Mouse (Mus musculus): ENCODE data around the gene Rap1b. TPM values are rescaled to one million over a fixed set of nuclear protein-coding genes. Genes with fewer than 3 reads are reported as not detected.
A peak's percentile ranks its signal among the peaks of the same experiment; 100 is the strongest.

The Rap1b gene
- polyA plus RNA-seq, 1 experiment from 2014 or later: 261 TPM

DNA sequence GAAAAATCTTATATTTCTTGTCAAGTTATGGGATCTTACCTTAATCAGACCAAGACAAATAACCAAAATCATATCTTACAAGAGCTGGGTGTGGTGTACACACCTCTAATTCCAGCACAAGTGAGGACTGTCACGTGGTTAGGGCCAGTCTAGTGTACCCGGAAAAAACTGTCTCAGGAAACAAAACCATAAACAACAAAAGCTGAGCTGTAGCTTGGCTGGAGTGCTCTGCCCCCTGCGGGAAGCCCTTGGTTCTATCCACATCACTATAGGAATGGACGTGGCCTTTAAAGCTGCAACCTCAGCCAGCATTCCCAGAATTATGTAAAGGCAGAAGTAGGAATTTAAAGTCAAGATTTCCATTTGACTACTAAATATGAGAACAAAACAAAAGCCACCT, 21.7 kb downstream of the Rap1b start:
- DNase-seq (ENCODE audit: low spot score): no peak

DNA sequence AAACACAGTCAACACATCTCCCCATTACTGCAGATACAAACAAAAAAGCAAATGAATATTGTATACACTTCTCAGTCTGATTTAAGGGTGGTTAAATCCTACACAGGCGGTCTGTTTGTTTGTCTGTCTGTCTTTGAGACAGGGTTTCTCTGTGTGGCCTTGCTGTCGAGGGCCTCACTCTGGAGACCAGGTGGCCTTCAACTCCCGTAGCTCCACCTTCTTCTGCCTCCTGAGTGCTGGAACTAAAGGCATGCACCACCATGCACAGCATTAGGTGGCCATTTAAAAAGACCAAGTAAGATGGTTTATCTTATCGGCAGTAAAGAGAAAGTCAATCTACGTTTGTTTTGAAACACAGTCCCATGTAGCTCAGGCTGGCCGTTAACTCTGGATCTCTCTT, 22.5 kb downstream of the Rap1b start:
- DNase-seq (ENCODE audit: low spot score): no peak

DNA sequence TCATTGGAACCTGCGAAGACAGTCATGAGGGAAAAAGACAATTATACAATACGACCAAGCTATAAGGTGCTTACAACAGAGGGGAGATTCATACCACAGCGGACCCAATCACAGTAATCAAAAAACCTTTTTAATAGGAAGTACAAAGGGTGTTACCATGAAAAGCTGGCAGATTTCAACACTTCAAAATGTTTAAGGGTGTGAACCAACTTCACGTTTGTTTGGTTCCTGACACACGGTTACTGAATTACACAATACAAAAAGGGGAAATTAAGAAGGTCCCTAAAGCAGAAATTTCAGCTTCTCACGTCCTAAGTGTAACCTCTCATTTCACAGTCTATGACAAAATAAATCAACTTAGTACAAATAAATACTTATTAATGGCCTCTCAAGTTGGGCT, 27.2 kb downstream of the Rap1b start:
- DNase-seq (ENCODE audit: low spot score): no peak

DNA sequence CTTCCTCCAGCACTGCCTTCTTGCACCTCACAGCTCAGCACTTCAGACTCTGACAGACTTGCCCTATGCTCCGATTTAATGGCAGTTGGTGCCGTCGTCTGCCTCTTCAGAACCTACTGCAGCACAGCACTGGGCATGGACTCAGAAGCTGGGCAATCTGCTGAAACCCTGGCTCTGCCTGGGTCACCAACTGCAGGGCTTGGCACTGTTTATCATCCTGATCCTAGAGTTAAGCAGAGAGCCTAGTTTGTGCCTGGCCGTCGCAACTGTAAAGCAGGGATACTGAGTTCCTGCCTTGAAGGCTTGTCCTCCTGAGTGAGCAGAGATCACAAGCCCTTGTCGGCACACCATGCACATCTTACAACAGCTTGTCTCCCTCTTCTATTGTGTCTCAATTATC, 29.1 kb downstream of the Rap1b start:
- no peak for DNase-seq (ENCODE audit: low spot score)

DNA sequence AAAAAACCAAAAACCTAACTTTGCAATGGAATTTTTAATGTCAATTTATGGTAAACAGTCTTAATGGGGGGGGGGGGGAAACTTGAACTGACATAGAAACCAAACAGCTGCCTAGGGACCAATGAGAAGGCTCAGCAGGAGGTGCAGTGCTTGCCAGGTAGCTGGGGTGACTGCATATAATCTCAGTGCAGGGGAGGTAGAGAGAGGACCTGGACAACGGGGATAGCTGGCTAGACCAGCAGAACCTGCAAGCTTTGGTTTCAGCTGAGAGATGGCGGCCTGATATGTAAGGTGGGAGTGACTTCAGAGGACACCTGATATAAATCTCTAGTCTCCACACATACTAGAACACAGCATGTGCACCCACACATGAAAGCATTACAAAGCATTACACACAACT, 33.3 kb downstream of the Rap1b start:
- DNase-seq (ENCODE audit: low spot score): no peak

DNA sequence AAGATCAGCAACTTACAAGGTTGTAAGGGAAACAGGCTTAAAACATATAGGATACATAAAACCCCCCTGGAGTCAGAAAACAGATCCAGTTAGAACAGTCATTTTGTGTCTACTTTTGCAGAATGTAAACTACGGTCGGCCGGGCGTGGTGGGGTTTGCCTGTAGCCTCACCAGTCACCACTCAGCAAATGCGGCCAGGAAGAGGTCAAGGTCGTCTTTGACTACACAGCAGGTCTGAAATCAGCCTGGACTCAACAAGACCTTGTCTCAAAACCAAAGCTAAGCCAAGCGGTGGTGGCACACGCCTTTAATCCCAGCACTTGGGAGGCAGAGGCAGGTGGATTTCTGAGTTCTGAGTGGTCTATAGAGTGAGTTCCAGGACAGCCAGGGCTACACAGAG, 34.3 kb downstream of the Rap1b start:
- no peak for DNase-seq (ENCODE audit: low spot score)

DNA sequence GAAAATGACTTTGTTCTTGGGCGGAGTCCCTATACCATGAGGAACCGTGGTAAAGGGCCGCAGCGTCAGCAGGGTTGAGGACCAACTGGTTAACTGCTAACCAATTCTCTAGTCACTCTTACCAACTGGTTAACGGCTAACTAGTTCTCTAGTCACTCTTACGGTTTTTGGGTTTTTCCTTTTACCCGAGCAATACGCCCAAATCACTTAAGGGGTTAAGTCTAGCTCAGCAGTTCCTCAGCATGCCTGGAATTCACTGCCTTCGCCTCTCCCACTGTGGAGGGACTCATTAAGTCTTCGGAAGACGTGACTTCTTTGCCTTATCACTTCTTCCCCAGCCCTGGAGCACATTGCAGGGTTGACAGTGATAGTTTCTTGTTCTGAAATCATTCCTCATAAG, 35.3 kb downstream of the Rap1b start:
- no peak for DNase-seq (ENCODE audit: low spot score)

DNA sequence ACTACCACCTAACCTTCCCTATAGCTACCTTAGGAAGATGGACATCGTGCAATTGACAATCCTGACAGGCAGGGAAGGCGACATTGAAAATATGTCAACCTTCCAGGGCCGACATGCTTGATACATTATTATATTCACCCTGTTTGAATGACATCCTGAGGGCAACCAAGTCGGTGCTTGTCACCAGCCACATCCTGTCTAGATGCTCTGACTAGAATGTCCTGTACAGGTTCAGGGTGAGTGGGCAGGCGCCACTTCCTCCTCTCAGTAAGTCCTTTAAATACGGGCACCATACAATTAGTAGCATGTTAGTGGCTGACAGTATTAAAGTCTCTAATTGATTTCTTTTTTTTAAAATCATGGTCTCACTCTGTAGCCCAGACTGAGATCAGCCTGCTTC, 37.8 kb downstream of the Rap1b start:
- peak; percentile 52 for DNase-seq (ENCODE audit: low spot score)

DNA sequence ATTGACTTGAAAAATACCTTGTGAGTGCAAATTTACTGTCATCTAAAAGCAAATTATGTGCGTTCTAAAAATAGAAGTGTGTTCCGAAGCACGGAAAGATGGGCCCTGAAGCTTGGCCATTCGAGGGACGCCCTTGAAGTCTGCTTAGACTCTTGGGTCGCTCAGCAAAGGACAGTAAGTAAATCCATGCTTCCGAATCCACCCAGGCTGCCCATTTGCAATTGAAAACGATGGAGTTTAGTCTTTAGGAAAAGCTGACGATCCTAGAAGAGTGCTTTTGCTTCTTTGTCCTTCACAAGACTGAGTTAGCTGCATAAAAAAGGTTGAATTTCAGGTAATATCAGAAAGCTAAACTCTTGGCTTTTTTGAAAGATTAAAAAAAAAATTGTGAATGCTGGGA, 39.9 kb downstream of the Rap1b start:
- no peak for DNase-seq (ENCODE audit: low spot score)

DNA sequence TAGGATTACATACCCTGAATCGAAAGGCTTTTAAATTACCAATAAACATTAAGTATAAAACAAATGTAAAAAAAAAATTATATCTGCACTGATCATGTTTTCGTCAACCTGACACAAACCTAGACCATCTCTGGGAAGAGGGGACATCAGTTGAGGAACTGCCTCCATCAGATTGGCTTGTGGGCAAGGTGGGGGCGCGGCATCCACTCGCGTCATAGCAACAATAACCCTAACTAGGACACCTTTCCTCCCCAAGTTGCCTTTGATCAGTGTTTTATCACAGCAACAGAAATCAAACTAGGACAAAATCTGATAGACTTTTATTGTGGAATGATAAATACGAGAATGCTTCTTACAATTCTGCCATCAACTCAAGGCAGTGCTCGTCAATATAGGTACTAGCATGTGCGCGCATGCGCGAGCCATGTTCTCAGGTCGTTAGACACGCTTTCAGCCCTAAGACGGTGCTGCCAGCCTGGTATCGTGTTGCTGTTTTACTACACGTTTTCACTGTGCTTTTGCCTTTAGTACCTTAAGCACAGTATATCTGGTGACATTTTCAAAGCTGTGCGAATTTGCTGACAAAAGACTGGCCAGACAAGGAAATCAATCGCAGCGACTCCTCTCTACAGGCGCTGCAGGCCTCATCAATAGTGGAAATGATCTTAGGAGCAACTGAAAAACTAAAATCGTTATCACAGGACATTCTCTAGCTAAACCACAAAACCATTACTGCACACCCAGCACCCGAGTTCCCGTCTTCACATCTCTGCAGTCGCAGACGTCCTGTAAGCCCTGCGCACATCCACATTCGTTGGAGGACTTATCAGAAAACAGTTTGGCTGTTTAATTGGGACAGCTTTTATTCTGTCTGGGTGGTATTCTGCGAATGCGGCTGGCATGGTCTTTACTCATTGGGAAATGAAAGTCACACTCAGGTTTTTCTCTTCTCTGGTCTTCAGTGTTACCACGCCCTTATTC, 41.7 kb downstream of the Rap1b start:
- DNase-seq (ENCODE audit: low spot score): peak; percentile 52

DNA sequence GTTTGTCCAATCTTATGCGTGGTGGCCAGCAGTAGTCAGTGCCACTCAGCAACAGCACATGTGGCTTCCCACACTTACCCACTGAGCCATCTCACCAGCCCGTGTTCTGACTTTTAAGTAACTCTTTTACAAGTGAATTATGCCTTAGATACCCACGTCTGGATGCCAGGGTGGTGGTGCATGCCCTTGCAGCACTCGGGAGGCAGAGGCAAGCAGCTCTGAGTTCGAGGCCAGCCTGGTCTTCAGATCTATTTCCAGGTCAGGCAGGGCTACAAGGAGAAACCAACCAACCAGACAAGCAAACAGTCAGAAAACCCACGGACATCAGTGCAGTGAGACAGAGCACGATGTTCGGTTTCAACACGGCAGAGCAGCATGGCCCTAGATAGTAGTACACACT, 43.9 kb downstream of the Rap1b start:
- no peak for DNase-seq (ENCODE audit: low spot score)

DNA sequence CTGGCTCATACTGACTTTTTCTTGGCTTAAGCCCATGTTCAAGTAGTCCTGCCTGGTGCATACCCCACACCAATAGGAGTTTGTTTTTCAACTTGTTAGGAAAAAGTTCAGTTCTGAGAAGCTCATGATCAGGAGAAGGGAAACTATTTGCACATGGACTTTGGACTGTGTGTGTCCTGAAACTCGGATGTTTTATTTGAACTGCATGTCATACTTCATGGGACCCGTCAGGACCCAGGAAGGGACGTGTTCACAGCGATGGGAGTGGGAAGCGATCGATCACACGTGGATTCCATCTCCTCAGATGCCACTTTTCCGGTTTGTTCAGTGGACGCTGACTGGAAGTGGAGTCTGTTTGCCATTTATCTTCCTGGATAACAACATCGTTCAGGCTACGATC, 46.0 kb downstream of the Rap1b start:
- no peak for DNase-seq (ENCODE audit: low spot score)

DNA sequence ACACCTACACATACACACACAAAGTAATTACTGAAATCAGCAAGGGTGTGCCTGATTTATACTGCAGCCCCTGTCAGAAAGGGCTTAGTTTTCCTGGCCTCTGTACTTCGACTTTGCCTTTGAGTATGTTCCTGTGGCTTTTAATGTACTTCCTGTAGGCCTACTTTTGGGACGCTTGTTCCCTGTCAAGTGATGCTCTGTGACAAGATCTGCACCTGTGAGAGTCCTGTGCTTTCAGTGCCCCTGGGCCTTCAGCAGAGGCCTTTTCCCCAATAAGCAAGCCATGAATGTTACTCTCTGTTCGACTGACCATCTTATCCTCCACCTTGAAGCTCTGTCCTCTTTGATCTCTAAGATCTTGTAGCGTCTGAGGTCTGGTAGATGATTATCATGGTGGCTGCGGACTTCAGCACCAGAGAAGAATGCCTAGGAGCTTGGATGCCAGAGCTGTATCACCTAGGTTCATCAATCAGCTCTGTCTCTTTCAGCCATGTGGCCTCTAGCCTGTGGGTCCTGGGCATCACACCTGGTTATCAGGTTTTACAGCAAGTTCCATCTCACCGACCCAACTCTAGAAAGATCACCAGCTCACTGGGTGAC, 47.3 kb downstream of the Rap1b start:
- DNase-seq (ENCODE audit: low spot score): peak; percentile 77

DNA sequence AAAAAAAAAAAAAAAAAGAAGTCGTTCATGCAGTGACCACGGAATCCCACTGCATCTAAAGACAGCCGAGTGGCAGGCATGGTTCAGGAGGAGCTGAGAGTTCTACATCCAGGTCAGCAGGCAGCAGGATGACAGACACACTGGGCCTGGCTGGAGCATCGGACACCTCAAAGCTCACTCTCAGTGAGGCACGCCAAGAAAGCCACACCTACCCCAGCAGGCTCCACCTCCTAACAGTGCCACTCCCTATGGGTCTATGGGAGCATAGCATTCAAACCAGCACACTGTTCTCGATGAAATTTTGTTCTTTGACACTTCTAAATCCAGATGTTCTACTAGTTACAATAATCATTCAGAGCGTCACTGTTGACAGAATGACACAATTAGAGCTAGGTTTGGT, 48.2 kb downstream of the Rap1b start:
- DNase-seq (ENCODE audit: low spot score): no peak

DNA sequence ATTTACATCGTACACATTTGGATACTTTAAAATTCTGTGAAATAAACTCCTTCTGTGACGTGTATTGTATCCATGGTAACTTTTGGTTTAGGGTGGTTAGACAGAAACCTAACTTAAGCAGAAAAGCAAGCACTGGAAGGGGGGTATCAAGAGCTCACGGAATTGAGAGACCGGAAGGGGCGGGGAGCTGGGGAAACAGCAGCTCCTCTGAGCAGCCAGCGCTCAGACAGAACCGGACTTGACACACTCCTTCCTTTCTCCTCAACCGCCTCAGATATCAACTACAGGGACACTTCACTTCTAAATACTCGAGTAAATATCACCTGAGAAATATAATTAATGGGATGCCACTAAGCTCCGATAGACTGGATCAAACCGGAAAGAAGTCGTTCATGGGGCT, 48.7 kb downstream of the Rap1b start:
- DNase-seq (ENCODE audit: low spot score): no peak

DNA sequence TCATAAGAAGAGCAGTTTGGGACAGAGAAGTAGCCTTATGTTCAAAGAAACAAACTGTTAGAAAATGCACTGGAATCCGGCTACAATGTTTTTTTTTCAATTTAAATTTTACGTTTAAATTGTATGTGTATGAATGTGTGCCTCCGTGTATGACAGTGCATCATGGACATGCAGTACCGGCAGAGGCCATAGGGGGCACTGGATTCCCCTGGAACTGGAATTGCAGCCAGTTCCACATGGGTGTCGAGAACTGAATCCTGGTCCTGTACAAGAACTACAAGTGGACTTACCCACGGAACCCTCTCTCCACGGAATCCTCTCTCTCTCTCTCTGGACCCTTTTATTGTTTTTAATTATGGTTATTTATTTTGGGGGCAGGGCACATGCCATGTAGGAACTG, 49.7 kb downstream of the Rap1b start:
- no peak for DNase-seq (ENCODE audit: low spot score)

DNA sequence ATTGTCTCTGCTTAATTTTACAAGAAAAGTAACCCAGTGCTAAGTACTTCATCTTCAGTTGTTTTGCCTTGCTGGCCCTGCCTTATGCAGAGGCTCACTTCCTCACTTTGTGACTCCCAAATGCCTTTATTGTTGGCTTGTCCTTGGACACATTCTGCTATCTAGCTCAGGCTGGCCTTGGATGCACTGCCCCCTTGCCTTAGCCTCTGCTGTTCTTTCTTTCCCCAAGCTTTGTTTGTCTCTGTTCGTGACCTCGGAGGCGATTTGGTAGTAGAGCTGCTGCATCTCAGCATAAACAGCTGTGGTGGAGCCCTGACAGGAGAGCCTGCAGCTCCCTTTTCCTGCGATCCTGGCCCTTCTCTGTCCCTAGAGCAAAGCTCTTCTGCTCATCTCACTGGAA, 50.6 kb downstream of the Rap1b start:
- no peak for DNase-seq (ENCODE audit: low spot score)

DNA sequence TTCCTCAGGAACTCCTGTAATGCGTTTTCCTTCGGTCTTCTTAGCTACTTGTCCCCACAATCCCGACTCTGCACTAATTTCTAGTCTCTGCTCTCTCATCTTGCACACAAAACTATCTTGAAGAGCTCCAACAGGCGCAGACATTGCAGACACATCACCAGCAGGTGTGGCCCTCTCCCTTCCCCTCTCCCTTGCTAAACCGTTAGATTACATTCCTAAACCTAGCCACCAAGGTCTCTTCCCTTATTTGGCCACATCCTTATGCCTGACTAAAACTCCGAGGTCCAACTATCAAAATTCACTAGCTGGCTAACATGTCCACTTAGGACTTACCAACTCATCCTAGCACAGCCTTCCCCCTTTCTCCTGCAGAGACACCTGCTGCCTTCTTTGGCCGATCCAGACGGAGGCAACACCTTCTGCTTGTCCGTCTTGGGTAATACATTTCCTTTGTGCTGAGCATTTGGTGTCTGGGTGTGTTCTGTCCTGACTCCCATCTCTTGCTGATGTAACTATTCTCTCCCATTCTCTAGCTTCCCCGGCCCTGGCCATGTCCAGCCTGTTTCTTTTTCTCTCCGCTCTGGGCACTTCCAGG, 52.3 kb downstream of the Rap1b start:
- DNase-seq (ENCODE audit: low spot score): no peak

DNA sequence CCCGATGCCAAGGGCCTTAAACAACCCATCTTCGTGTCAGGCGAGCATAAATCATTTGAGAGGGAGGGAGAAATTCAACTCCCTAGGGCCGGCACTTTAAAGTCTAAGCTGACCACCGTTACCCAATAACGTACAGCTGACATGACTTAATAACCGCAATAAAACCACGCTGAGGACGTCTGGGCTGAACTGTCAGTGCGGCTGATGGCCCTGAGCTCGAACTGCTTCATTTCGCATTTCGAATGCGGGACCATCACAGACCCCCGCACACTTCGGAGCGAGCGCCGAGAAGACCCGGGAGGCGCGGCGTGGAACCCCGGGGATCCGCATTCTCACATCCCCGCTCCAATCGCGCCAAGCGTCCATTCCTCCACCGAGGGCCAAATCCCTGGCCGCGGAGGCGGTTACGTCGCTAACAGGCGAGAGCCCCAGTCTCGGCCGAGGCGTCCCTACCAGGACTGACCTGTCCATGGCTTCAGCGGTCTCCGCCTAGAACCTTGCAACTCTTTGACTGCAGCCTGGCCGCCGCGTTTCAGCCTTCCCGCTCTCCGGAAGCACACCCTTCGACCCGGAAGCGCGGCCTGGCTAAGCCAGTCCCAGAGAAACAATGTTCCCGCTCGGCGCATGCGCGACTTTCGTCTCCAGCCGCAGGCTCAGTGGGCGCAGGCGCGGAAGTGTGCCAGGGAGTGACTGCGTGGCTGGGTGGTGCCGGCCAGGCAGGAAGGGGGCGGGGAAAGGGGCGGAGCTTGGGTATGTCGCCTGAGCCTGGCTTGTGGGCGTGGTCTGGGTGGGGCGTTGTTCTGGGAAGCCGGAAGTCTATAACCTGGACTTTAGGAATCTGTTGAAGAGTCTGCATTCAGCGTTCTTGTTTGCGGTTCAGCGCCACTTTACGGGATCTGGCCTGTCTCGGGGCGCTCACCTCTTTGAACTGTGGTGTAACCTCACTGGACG, 53.4 kb downstream of the Rap1b start, which contains the start of gene Nup107:
Gene Nup107, minus strand, starts transcription at position 565 of the 951 bp plus-strand sequence.
- peak; percentile 100 for DNase-seq (ENCODE audit: low spot score)

DNA sequence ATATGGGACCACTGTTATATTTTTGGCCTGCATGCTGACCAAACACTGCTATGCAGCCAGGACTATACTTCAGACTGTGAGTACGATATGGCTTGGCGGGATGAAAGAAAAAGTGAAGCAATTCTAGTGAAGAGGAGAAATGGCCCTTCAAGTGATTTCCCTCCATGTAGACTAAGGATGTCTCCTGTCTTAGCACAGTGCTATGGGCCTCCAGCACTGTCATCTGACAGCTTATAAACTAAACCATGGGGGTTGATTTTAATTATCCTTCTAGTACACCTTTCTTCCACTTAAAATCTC, 54.7 kb downstream of the Rap1b start:
- no peak for DNase-seq (ENCODE audit: low spot score)

DNA sequence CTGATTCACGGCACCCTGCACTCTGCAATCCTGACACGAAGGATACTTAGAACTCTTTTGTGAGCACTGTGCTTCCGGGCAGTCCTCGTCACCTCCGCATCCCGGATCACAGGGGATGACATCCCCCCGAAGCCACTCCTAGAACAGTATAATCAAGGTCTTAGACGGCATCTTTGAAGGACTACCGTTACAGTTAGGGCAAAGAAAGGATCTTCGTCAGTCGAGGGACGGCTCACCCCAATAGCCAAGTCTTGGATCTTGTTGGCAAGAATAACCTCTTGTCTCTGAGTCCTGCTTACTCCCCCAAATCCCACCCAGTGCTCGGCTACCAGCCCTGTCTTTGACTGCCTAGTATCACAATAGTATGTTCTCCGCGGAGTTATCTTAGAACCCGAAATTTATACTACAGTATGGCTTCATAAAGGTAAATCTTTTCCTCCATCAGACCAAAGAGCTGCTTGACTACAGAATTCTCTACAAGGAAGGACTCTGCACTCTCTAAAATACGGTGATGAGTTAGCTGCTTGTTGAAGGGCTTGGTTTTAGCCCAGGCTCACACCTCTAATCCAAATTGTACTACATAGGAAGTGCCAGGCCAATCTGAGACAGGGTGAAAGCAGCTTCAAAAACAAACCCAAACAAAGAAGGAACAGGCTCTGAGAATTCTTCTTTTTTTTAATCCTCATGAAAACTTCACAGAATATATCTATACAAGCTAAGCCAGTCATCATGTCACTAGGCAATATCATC, 55.2 kb downstream of the Rap1b start:
- DNase-seq (ENCODE audit: low spot score): no peak
